Mouse (Mus musculus): ENCODE results near the gene Plin5.

DNA sequence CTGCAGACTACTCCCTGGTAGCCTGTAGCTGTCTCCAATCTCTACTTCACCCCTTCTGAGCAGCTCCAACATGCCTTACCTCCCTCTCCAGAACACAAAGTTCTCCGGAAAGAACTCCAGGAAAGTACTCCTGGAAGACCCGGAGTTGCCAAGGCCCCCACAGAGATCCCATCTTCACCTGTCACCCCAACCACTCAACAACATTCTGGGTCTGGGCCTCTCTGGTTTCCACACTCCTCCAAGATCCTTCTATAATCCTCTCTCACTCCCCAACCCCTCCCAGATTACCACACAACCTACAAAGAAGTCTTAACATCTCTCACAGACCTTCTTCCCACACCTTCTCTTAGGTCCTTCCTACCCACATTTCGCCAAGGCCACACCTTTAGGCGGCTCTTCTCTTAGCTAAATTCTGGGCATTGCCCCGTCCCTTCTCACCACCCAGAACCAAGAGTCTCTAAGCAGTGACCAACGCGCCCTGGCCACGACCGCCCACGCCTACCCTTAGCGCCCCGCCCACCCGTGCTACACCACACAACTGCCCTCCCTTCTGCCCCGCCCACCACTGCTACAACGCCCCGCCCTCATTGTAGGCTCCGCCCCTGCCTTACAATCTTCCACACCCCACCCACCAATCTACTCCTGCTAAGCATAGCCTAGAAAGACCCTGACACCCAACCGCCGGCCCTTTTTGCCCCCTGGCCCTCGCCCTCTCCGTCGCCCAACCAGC is 43.1 kb downstream of the Plin5 start:
- TF ChIP-seq CTCF (conservative IDR thresholded peaks at IDR 0.05; ENCODE audit: low read length) (no peak), POU5F1 (IDR thresholded peaks at IDR 0.05; ENCODE audit: borderline replicate concordance, low read length) (no peak)

All from E14TG2a.4 (cell line).